Mouse (Mus musculus) forebrain, embryonic 10.5 days (tissue): ENCODE measurements around the gene Coq9. TPM values are rescaled to one million over a fixed set of nuclear protein-coding genes. Genes with fewer than 3 reads are reported as not detected.

Experiments used
- DNase-seq: peaks from one replicate; pipeline ENCODE4 v3.0.0-alpha.2; 2017; ENCODE audit warnings: low spot score; ENCODE audit errors: extremely low spot score
- H3K27ac ChIP-seq: fragments of 300-500 bp; sonication (generic); 2 replicates; pipeline ENCODE4 v1.5.1; 2016; ENCODE audit warnings: mild to moderate bottlenecking
- H3K27me3 ChIP-seq: fragments of 300-500 bp; sonication (generic); 2 replicates; pipeline ENCODE4 v1.6.1; 2016; ENCODE audit warnings: mild to moderate bottlenecking; ENCODE audit not compliant: poor library complexity, severe bottlenecking
- H3K36me3 ChIP-seq: fragments of 300-500 bp; sonication (generic); replicated peaks from 2 replicates; pipeline ENCODE4 v1.6.1; 2016; ENCODE audit warnings: mild to moderate bottlenecking, moderate library complexity
- H3K4me1 ChIP-seq: fragments of 300-500 bp; sonication (generic); 2 replicates; pipeline ENCODE4 v1.6.1; 2016
- H3K4me3 ChIP-seq: fragments of 300-500 bp; sonication (generic); 2 replicates; pipeline ENCODE4 v1.5.1; 2016; ENCODE audit warnings: mild to moderate bottlenecking, moderate library complexity
- H3K9me3 ChIP-seq: fragments of 300-500 bp; sonication (generic); 2 replicates; pipeline ENCODE4 v1.6.1; 2016; ENCODE audit warnings: mild to moderate bottlenecking, moderate library complexity
- WGBS: fragments of 180-500 bp; shearing (Covaris S2); methylation state at CpG from one replicate; pipeline ENCODE4 v1.1.7; 2016; 5-methylcytosine and 5-hydroxymethylcytosine counted together
- polyA plus RNA-seq: library from polyadenylated mRNA; unstranded; fragments of >200 nt; fragmentation: Nextera tagmentation; extraction: Ambion mirVana; gene quantifications from 2 replicates; pipeline ENCODE4 v1.2.1, GENCODE M21; 2016

Gene Coq9
- polyA plus RNA-seq, 1 experiment from 2014 or later = 51.1 TPM

- Histone ChIP-seq H3K4me3 (no peak overlapping the region), H3K36me3 (peaks cover 77% of the 10 kb centered on the region), H3K9me3 (no peaks in the 10 kb centered on the region), H3K27me3 (peaks cover under 1% of the 10 kb centered on the region; the same call in 1 of the 2 replicates), H3K4me1 (peaks cover 18% of the 10 kb centered on the region), H3K27ac (no peak overlapping the region)
- no peak for DNase-seq
- WGBS = 76% methylated on average over 10 of the region's 10 CpGs
Observed at GRCm38 (mm10) chr8:94863897-94864673, 26.0 kb downstream of the Coq9 start.

- WGBS = 86% methylated on average over 10 of the region's 10 CpGs
- Histone ChIP-seq H3K4me3 (no peak overlapping the region), H3K36me3 (peaks cover 71% of the 10 kb centered on the region), H3K27me3 (peaks cover 13% of the 10 kb centered on the region), H3K27ac (no peak overlapping the region), H3K4me1 (peaks cover 29% of the 10 kb centered on the region), H3K9me3 (no peaks in the 10 kb centered on the region)
- no peak for DNase-seq
Observed at GRCm38 (mm10) chr8:94865292-94865691, 27.2 kb downstream of the Coq9 start.

GRCm38 (mm10) chr8:94866921-94867320 lies 28.8 kb downstream of the Coq9 start:
- DNase-seq = no peak
- Histone ChIP-seq H3K9me3 (no peaks in the 10 kb centered on the region), H3K4me1 (peaks cover 45% of the 10 kb centered on the region), H3K36me3 (peaks cover 56% of the 10 kb centered on the region), H3K27ac (no peak overlapping the region), H3K27me3 (peaks cover 28% of the 10 kb centered on the region), H3K4me3 (no peak overlapping the region)
- 90% methylated on average over 9 of the region's 9 CpGs for WGBS

- Histone ChIP-seq H3K4me3 (no peak overlapping the region), H3K9me3 (no peaks in the 10 kb centered on the region), H3K4me1 (peaks cover 59% of the 10 kb centered on the region), H3K36me3 (peaks cover 34% of the 10 kb centered on the region), H3K27ac (no peak overlapping the region), H3K27me3 (peaks cover 36% of the 10 kb centered on the region)
- 54% methylated on average over 7 of the region's 7 CpGs for WGBS
- DNase-seq = no peak
Observed at GRCm38 (mm10) chr8:94869146-94869545, 31.0 kb downstream of the Coq9 start.

- Histone ChIP-seq H3K27ac (peak overlapping the region; percentile 79; the same call in 1 of the 2 replicates), H3K27me3 (peaks cover 44% of the 10 kb centered on the region), H3K4me1 (peaks cover 65% of the 10 kb centered on the region), H3K36me3 (peaks cover 25% of the 10 kb centered on the region), H3K4me3 (peak overlapping the region; percentile 57), H3K9me3 (no peaks in the 10 kb centered on the region)
- no peak for DNase-seq
- WGBS = 18% methylated on average over 4 of the region's 4 CpGs
Observed at GRCm38 (mm10) chr8:94870003-94870402, 31.9 kb downstream of the Coq9 start.

- 2% methylated on average over 22 of the region's 22 CpGs for WGBS
- Histone ChIP-seq H3K27ac (peak overlapping the region; percentile 79), H3K27me3 (peaks cover 50% of the 10 kb centered on the region), H3K9me3 (no peaks in the 10 kb centered on the region), H3K4me1 (peaks cover 68% of the 10 kb centered on the region), H3K4me3 (peak overlapping the region; percentile 57), H3K36me3 (peaks cover 19% of the 10 kb centered on the region)
- no peak for DNase-seq
Observed at GRCm38 (mm10) chr8:94870474-94871107, 32.5 kb downstream of the Coq9 start.

GRCm38 (mm10) chr8:94871108-94871894 lies 33.2 kb downstream of the Coq9 start:
- peaks cover 54% of the 10 kb centered on the region for H3K27me3 ChIP-seq
- peaks cover 75% of the 10 kb centered on the region for H3K4me1 ChIP-seq
- peaks cover 12% of the 10 kb centered on the region for H3K36me3 ChIP-seq
- WGBS = 10% methylated on average over 7 of the region's 7 CpGs
- peak; percentile 65 for DNase-seq
- H3K27ac ChIP-seq = peak overlapping the region; percentile 79
- peak overlapping the region; percentile 57 for H3K4me3 ChIP-seq
- no peaks in the 10 kb centered on the region for H3K9me3 ChIP-seq

- peaks cover 4% of the 10 kb centered on the region for H3K36me3 ChIP-seq
- DNase-seq = no peak
- no peaks in the 10 kb centered on the region for H3K9me3 ChIP-seq
- H3K27ac ChIP-seq = peak overlapping the region; percentile 79
- H3K4me3 ChIP-seq = peak overlapping the region; percentile 15; the same call in 1 of the 2 replicates
- peaks cover 61% of the 10 kb centered on the region for H3K27me3 ChIP-seq
- 41% methylated on average over 3 of the region's 3 CpGs for WGBS
- peaks cover 80% of the 10 kb centered on the region for H3K4me1 ChIP-seq
Observed at GRCm38 (mm10) chr8:94872156-94872555, 34.0 kb downstream of the Coq9 start.

GRCm38 (mm10) chr8:94872576-94872975 lies 34.5 kb downstream of the Coq9 start:
- Histone ChIP-seq H3K4me3 (peak overlapping the region; percentile 15; the same call in 1 of the 2 replicates), H3K36me3 (no peaks in the 10 kb centered on the region), H3K9me3 (no peaks in the 10 kb centered on the region), H3K4me1 (peaks cover 80% of the 10 kb centered on the region), H3K27me3 (peaks cover 61% of the 10 kb centered on the region), H3K27ac (peak overlapping the region; percentile 79)
- 53% methylated on average over 2 of the region's 2 CpGs for WGBS
- no peak for DNase-seq

- no peak overlapping the region for H3K27ac ChIP-seq
- H3K27me3 ChIP-seq = peaks cover 57% of the 10 kb centered on the region
- H3K36me3 ChIP-seq = no peaks in the 10 kb centered on the region
- WGBS = 17% methylated on average over 6 of the region's 6 CpGs
- H3K9me3 ChIP-seq = no peaks in the 10 kb centered on the region
- peak; percentile 71 for DNase-seq
- H3K4me3 ChIP-seq = peak overlapping the region; percentile 72; the same call in 1 of the 2 replicates
- H3K4me1 ChIP-seq = peaks cover 68% of the 10 kb centered on the region
Observed at GRCm38 (mm10) chr8:94874358-94874757, 36.2 kb downstream of the Coq9 start.

GRCm38 (mm10) chr8:94875096-94875870 lies 37.2 kb downstream of the Coq9 start:
- 15% methylated on average over 17 of the region's 17 CpGs for WGBS
- H3K36me3 ChIP-seq = no peaks in the 10 kb centered on the region
- H3K9me3 ChIP-seq = no peaks in the 10 kb centered on the region
- peak; percentile 31 for DNase-seq
- peaks cover 48% of the 10 kb centered on the region for H3K27me3 ChIP-seq
- H3K4me3 ChIP-seq = peak overlapping the region; percentile 72
- peaks cover 59% of the 10 kb centered on the region for H3K4me1 ChIP-seq
- H3K27ac ChIP-seq = peak overlapping the region; percentile 76

GRCm38 (mm10) chr8:94875871-94876150 lies 37.7 kb downstream of the Coq9 start:
- Histone ChIP-seq H3K4me1 (peaks cover 54% of the 10 kb centered on the region), H3K4me3 (peak overlapping the region; percentile 72), H3K27ac (peak overlapping the region; percentile 76), H3K9me3 (no peaks in the 10 kb centered on the region), H3K27me3 (peaks cover 43% of the 10 kb centered on the region), H3K36me3 (no peaks in the 10 kb centered on the region)
- DNase-seq = no peak
- WGBS = under 1% methylated on average over 20 of the region's 20 CpGs
